Comparison of ENCODE assay signal across 8 mouse cellular contexts in genomic region chr11:61266551-61267533, GRCm38 (mm10). TPM values are rescaled to one million over a fixed set of nuclear protein-coding genes. Genes with fewer than 3 reads are reported as not detected.
DNase-seq lines count a peak whose midpoint lies in the region; ATAC-seq lines count a peak whose summit lies in the region.

Aldh3a2 (minus strand) TSS chr11:61267464.

- peaks cover 18% of the 10 kb centered on the region for H3K27me3 ChIP-seq in megakaryocyte, embryonic 14.5 days (replicated peaks)

- DNase-seq in ZHBTc4 (ENCODE audit: low read depth, low spot score): peak; percentile 97
- peak; percentile 88 to 89 for DNase-seq in gastrocnemius, adult 8-10 months (ENCODE audit: low spot score in 2 of 2)
- DNase-seq in hindlimb bud, embryonic 11.5 days (ENCODE audit: extremely low spot score, low read depth, low spot score): peak; percentile 77
- peak; percentile 87 to 91 for DNase-seq in left cerebral cortex, adult 8-10 months (ENCODE audit: low spot score in 2 of 2)
- peak; percentile 95 to 96 for DNase-seq in right cerebral cortex, postnatal 10 days (ENCODE audit: low spot score in 2 of 2)
- peak; percentile 91 for DNase-seq in urinary bladder, postnatal 25 days (ENCODE audit: low spot score)

- H3K4me1 ChIP-seq in megakaryocyte, embryonic 14.5 days: peaks cover 17% of the 10 kb centered on the region

- 0 out of 2 replicates have a peak, but pooled peaks cover 4% of the 10 kb centered on the region for H3K9me3 ChIP-seq in megakaryocyte, embryonic 14.5 days

- H3K4me3 ChIP-seq in megakaryocyte, embryonic 14.5 days (replicated peaks): peak within 1 kb of the TSS; percentile 100

- ATAC-seq in common myeloid progenitor, adult 5-6 weeks (replicated peaks; ENCODE audit: low read depth, poor library complexity, severe bottlenecking): peak; percentile 98

- H3K36me3 ChIP-seq in megakaryocyte, embryonic 14.5 days (replicated peaks; ENCODE audit: low read length): peaks cover 35% of the 10 kb centered on the region

RNA-seq across cellular contexts. Expression of gene Aldh3a2, which starts in this region (rescaled TPM):
- 14.5 and 37.3 TPM in 2 replicates for total RNA-seq in common myeloid progenitor, adult 5-6 weeks (2017)
- 10 to 100 TPM in 3 of 4 experiments, 1 to 10 TPM in 1; 9.5 to 16.0 (median 13.4) TPM for total RNA-seq in gastrocnemius, adult 8-10 months (2022)
- total RNA-seq in left cerebral cortex, adult 8-10 months (2022): 10 to 100 TPM; 54.8 to 58.9 (median 56.1) TPM
- polyA plus RNA-seq in megakaryocyte, embryonic 14.5 days (2012; ENCODE audit: insufficient read depth, low replicate concordance): 4.0 TPM in 1 of 2 replicates, not detected in the other

Comparison
In these comparisons a context has a peak if more than half of its experiments do, and no peak if none do; other contexts are left out.
1. Peak in every context shown above with its lines: DNase-seq, ATAC-seq and H3K4me3 ChIP-seq.